Mouse (Mus musculus): Measurements from ENCODE around the gene Ndst4.

Gene Ndst4

GRCm38 (mm10) chr3:125734945-125735344 lies 331.1 kb downstream of the Ndst4 start:
- no peak for DNase-seq (ENCODE audit: low read depth)

GRCm38 (mm10) chr3:125744468-125745141 lies 340.7 kb downstream of the Ndst4 start:
- no peak for DNase-seq (ENCODE audit: low read depth)

- DNase-seq (ENCODE audit: low read depth), result no peak
Measured at GRCm38 (mm10) chr3:125745142-125745496, 341.2 kb downstream of the Ndst4 start.

- DNase-seq (ENCODE audit: low read depth), result no peak
Measured at GRCm38 (mm10) chr3:125746367-125746766, 342.5 kb downstream of the Ndst4 start.

- DNase-seq (ENCODE audit: low read depth), result peak; percentile 41
Measured at GRCm38 (mm10) chr3:125756911-125757310, 353.0 kb downstream of the Ndst4 start.

GRCm38 (mm10) chr3:125760711-125761110 lies 356.8 kb downstream of the Ndst4 start:
- no peak for DNase-seq (ENCODE audit: low read depth)

All from 416B (cell line).